Mouse (Mus musculus): Measurements from ENCODE around the gene Ano6. TPM values are rescaled to one million over a fixed set of nuclear protein-coding genes. Genes with fewer than 3 reads are reported as not detected.

The Ano6 gene
- polyA plus RNA-seq, 1 experiment from 2014 or later: 66.2 TPM

DNA sequence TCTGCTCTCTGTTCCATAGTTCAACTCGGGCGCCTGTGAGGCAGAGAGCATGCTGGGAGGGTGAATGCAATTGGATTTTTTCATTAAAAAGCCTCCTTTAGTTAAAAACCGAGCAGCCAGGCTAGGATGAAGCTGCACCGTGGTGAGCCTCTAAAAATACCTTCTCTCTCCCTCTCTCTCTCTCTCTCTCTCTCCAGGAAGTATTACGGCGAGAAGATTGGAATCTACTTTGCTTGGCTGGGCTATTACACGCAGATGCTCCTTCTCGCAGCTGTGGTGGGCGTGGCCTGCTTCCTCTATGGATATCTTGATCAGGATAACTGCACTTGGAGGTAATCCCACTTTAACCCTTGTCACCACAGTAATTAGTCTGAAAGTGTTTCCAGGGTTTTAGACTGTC lies 129.4 kb downstream of the Ano6 start:
- Histone ChIP-seq H3K27me3 (replicated peaks; ENCODE audit: control insufficient read depth, insufficient read depth, low read length) (no peaks in the 10 kb centered on the region), H3K4me3 (ENCODE audit: low read depth, low read length) (no peak overlapping the region), H3K27ac (ENCODE audit: low read depth) (no peak overlapping the region), H3K9ac (ENCODE audit: low read length) (no peak overlapping the region), H3K4me2 (ENCODE audit: low read length) (no peak overlapping the region), H3K4me1 (replicated peaks; ENCODE audit: control insufficient read depth, insufficient read depth, low read length) (no peaks in the 10 kb centered on the region), H3K9me3 (ENCODE audit: control insufficient read depth, low read length) (no peaks in the 10 kb centered on the region), H3K36me3 (ENCODE audit: control insufficient read depth, insufficient read depth, low read length) (peaks cover 33% of the 10 kb centered on the region)
- 59% methylated on average over 9 of the region's 9 CpGs for whole genome bisulfite sequencing
- DNase-seq (ENCODE audit: low spot score): no peak
- ATAC-seq (replicated peaks; ENCODE audit: low FRiP score, low TSS enrichment, low read depth): no peak

- H3K4me1 ChIP-seq (replicated peaks; ENCODE audit: control insufficient read depth, insufficient read depth, low read length): no peaks in the 10 kb centered on the region
- WGBS: 86% methylated on average over 3 of the region's 3 CpGs
- no peak for ATAC-seq (replicated peaks; ENCODE audit: low FRiP score, low TSS enrichment, low read depth)
Observed at GRCm38 (mm10) chr15:95921072-95921471, 130.4 kb downstream of the Ano6 start.

GRCm38 (mm10) chr15:95921639-95922038 lies 131.0 kb downstream of the Ano6 start:
- ATAC-seq (replicated peaks; ENCODE audit: low FRiP score, low TSS enrichment, low read depth) (no peak), DNase-seq (ENCODE audit: low spot score) (no peak)
- Histone ChIP-seq H3K9me3 (ENCODE audit: control insufficient read depth, low read length) (no peaks in the 10 kb centered on the region), H3K4me3 (ENCODE audit: low read depth, low read length) (no peak overlapping the region), H3K27ac (ENCODE audit: low read depth) (no peak overlapping the region), H3K9ac (ENCODE audit: low read length) (no peak overlapping the region), H3K4me1 (replicated peaks; ENCODE audit: control insufficient read depth, insufficient read depth, low read length) (no peaks in the 10 kb centered on the region), H3K36me3 (ENCODE audit: control insufficient read depth, insufficient read depth, low read length) (peaks cover 26% of the 10 kb centered on the region), H3K27me3 (replicated peaks; ENCODE audit: control insufficient read depth, insufficient read depth, low read length) (no peaks in the 10 kb centered on the region), H3K4me2 (ENCODE audit: low read length) (no peak overlapping the region)
- WGBS: 89% methylated on average over 4 of the region's 4 CpGs

More at GRCm38 (mm10) chr15:95921072-95921471, 130.4 kb downstream of the Ano6 start:
- no peaks in the 10 kb centered on the region for H3K9me3 ChIP-seq (ENCODE audit: control insufficient read depth, low read length)
- H3K4me3 ChIP-seq (ENCODE audit: low read depth, low read length): no peak overlapping the region
- H3K27ac ChIP-seq (ENCODE audit: low read depth): no peak overlapping the region
- no peak overlapping the region for H3K9ac ChIP-seq (ENCODE audit: low read length)
- H3K27me3 ChIP-seq (replicated peaks; ENCODE audit: control insufficient read depth, insufficient read depth, low read length): no peaks in the 10 kb centered on the region
- H3K4me2 ChIP-seq (ENCODE audit: low read length): no peak overlapping the region
- H3K36me3 ChIP-seq (ENCODE audit: control insufficient read depth, insufficient read depth, low read length): peaks cover 28% of the 10 kb centered on the region
- no peak for DNase-seq (ENCODE audit: low spot score)

DNA sequence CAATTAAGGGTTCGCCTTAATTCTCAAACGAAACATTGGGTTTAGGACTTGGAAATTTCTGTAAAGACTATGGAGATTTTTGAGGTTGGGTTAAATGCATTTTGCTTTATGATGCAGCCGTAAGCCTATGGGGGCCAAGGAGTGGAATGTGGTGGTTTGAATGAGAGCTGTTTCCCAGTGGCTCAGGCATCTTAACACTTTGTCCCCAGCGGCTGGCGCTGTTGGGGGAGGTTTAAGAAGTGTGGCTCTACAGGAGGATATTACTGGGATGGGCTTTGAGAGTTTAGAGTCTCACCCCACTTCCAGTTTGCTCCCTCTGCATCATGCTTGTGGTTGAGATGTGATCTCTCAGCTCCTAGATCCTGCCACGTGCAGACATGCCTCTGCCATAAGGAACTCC lies 131.9 kb downstream of the Ano6 start:
- 92% methylated on average over 6 of the region's 6 CpGs for WGBS
- Histone ChIP-seq H3K36me3 (ENCODE audit: control insufficient read depth, insufficient read depth, low read length) (peaks cover 21% of the 10 kb centered on the region), H3K4me1 (replicated peaks; ENCODE audit: control insufficient read depth, insufficient read depth, low read length) (no peaks in the 10 kb centered on the region), H3K4me3 (ENCODE audit: low read depth, low read length) (no peak overlapping the region), H3K9me3 (ENCODE audit: control insufficient read depth, low read length) (no peaks in the 10 kb centered on the region), H3K27me3 (replicated peaks; ENCODE audit: control insufficient read depth, insufficient read depth, low read length) (no peaks in the 10 kb centered on the region), H3K27ac (ENCODE audit: low read depth) (no peak overlapping the region), H3K4me2 (ENCODE audit: low read length) (no peak overlapping the region), H3K9ac (ENCODE audit: low read length) (no peak overlapping the region)
- DNase-seq (ENCODE audit: low spot score): no peak
- no peak for ATAC-seq (replicated peaks; ENCODE audit: low FRiP score, low TSS enrichment, low read depth)

GRCm38 (mm10) chr15:95925334-95925986 lies 134.8 kb downstream of the Ano6 start:
- no peak overlapping the region for H3K9ac ChIP-seq (ENCODE audit: low read length)
- 90% methylated on average over 8 of the region's 8 CpGs for WGBS
- H3K9me3 ChIP-seq (ENCODE audit: control insufficient read depth, low read length): no peaks in the 10 kb centered on the region
- H3K27me3 ChIP-seq (replicated peaks; ENCODE audit: control insufficient read depth, insufficient read depth, low read length): no peaks in the 10 kb centered on the region
- H3K36me3 ChIP-seq (ENCODE audit: control insufficient read depth, insufficient read depth, low read length): peaks cover 37% of the 10 kb centered on the region
- H3K4me1 ChIP-seq (replicated peaks; ENCODE audit: control insufficient read depth, insufficient read depth, low read length): no peaks in the 10 kb centered on the region
- ATAC-seq (replicated peaks; ENCODE audit: low FRiP score, low TSS enrichment, low read depth) (no peak), DNase-seq (ENCODE audit: low spot score) (no peak)
- no peak overlapping the region for H3K4me2 ChIP-seq (ENCODE audit: low read length)
- H3K27ac ChIP-seq (ENCODE audit: low read depth): no peak overlapping the region
- no peak overlapping the region for H3K4me3 ChIP-seq (ENCODE audit: low read depth, low read length)

DNA sequence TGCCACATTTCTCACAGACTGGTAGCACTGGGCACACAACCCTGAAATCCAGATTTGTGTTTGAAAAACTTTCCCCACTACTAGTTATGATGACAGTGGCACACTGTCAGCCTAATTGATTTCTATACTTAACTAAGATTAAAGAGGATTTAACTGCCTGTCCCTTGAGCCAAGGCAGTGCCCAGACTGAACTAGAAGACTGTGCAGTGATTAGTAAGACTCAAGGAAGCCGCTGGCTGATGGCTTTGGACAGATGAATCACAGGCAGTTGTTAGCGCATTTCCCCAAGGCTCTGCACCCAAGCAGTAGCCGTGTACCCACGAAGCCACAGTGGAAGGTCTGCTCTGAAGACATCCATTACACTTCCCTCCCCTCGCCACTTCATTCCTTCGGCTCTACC lies 138.4 kb downstream of the Ano6 start:
- DNase-seq (ENCODE audit: low spot score) (no peak), ATAC-seq (replicated peaks; ENCODE audit: low FRiP score, low TSS enrichment, low read depth) (no peak)
- 92% methylated on average over 6 of the region's 6 CpGs for WGBS
- no peaks in the 10 kb centered on the region for H3K27me3 ChIP-seq (replicated peaks; ENCODE audit: control insufficient read depth, insufficient read depth, low read length)
- no peak overlapping the region for H3K4me2 ChIP-seq (ENCODE audit: low read length)
- H3K27ac ChIP-seq (ENCODE audit: low read depth): no peak overlapping the region
- H3K4me1 ChIP-seq (replicated peaks; ENCODE audit: control insufficient read depth, insufficient read depth, low read length): peaks cover 10% of the 10 kb centered on the region
- no peak overlapping the region for H3K9ac ChIP-seq (ENCODE audit: low read length)
- H3K4me3 ChIP-seq (ENCODE audit: low read depth, low read length): no peak overlapping the region
- H3K9me3 ChIP-seq (ENCODE audit: control insufficient read depth, low read length): 0 out of 2 replicates have a peak, but pooled peaks cover 4% of the 10 kb centered on the region
- peaks cover 31% of the 10 kb centered on the region for H3K36me3 ChIP-seq (ENCODE audit: control insufficient read depth, insufficient read depth, low read length)

DNA sequence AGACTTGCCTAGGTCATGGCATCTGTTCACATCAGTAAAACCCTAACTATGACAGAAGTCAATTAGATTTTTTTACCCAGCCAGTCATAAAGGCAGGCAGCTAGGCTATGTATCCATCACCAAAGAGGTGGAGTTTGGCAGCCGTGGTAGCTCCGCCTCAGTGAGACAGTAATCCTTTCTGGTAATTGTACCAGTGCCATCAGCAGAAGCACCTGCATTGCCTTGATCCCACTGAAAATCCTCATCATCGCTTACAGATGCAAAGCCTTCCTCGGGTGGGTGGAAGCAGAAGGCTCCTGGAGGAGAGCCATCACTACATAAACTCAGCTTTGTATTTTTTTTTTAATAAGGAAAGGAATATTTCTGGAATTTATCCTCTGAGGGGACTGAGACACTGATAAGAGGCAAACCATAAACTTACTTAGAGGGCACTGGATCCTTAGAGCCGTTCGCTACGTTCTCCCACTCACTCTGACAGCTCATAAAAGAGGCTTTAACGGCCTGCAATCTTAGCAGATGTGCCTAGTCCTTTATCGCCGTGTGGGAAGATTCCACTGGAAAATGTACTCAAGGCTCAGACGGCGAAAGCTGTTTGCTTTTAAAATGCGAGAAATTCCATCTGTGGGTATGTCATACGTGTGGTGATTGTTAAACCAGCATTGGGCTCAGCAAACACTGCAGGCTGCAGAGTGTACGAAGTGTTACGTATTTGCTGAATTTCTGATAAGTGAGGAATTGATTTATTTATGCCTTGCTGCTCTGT lies 140.6 kb downstream of the Ano6 start:
- Histone ChIP-seq H3K9ac (ENCODE audit: low read length) (no peak overlapping the region), H3K4me3 (ENCODE audit: low read depth, low read length) (no peak overlapping the region), H3K36me3 (ENCODE audit: control insufficient read depth, insufficient read depth, low read length) (peaks cover 31% of the 10 kb centered on the region), H3K9me3 (ENCODE audit: control insufficient read depth, low read length) (0 out of 2 replicates have a peak, but pooled peaks cover 4% of the 10 kb centered on the region), H3K27me3 (replicated peaks; ENCODE audit: control insufficient read depth, insufficient read depth, low read length) (no peaks in the 10 kb centered on the region), H3K4me1 (replicated peaks; ENCODE audit: control insufficient read depth, insufficient read depth, low read length) (peaks cover 10% of the 10 kb centered on the region), H3K4me2 (ENCODE audit: low read length) (peak overlapping the region; percentile 18), H3K27ac (ENCODE audit: low read depth) (peak overlapping the region; percentile 52)
- DNase-seq (ENCODE audit: low spot score) (no peak), ATAC-seq (replicated peaks; ENCODE audit: low FRiP score, low TSS enrichment, low read depth) (no peak)
- 36% methylated on average over 16 of the region's 16 CpGs for WGBS

GRCm38 (mm10) chr15:95932358-95932757 lies 141.7 kb downstream of the Ano6 start:
- H3K4me1 ChIP-seq (replicated peaks; ENCODE audit: control insufficient read depth, insufficient read depth, low read length): peaks cover 10% of the 10 kb centered on the region
- DNase-seq (ENCODE audit: low spot score) (no peak), ATAC-seq (replicated peaks; ENCODE audit: low FRiP score, low TSS enrichment, low read depth) (0 out of 2 replicates have a peak, but pooled peaks have one; percentile 53)
- H3K36me3 ChIP-seq (ENCODE audit: control insufficient read depth, insufficient read depth, low read length): peaks cover 33% of the 10 kb centered on the region
- H3K9me3 ChIP-seq (ENCODE audit: control insufficient read depth, low read length): 0 out of 2 replicates have a peak, but pooled peaks cover 4% of the 10 kb centered on the region
- no peak overlapping the region for H3K9ac ChIP-seq (ENCODE audit: low read length)
- 0 out of 2 replicates have a peak overlapping the region, but pooled peaks have one; percentile 52 for H3K27ac ChIP-seq (ENCODE audit: low read depth)
- WGBS: 78% methylated on average over 5 of the region's 5 CpGs
- H3K27me3 ChIP-seq (replicated peaks; ENCODE audit: control insufficient read depth, insufficient read depth, low read length): no peaks in the 10 kb centered on the region
- no peak overlapping the region for H3K4me3 ChIP-seq (ENCODE audit: low read depth, low read length)
- H3K4me2 ChIP-seq (ENCODE audit: low read length): no peak overlapping the region
